Mouse (Mus musculus): ENCODE measurements around the gene Teddm1a. TPM values are rescaled to one million over a fixed set of nuclear protein-coding genes. Genes with fewer than 3 reads are reported as not detected.
A peak's percentile ranks its signal among the peaks of the same experiment; 100 is the strongest.

Teddm1a gene
- polyA plus RNA-seq (2012; fragmentation: generic; extraction: Trizol): not detected

DNA sequence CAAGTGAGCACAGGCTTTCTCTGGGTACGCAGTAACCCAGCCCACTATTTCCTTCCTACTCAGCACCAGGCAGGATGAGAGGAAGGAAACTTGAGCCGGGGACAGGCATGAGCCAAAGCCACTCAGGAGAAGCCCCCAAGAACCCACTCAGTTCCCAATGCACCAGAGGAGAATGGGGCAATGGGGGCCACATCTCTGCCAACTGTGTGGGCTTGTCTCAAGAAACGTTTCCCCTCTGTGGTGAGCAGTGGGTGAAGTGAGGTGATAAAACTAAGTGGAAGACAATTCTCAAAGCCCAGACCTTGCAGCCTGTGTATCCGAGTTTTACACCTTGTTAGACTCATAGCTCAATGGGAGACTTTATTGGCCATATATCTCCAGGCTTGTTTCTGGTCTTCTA, at the start of gene Teddm1a:
TSS of gene Teddm1a (plus strand) at position 301 of the 400 bp plus-strand sequence.
- Histone ChIP-seq H3K27me3 (ENCODE audit: control insufficient read depth, insufficient read depth, insufficient read length) (peaks cover 12% of the 10 kb centered on the region), H3K4me3 (no peak within 1 kb of the TSS), H3K79me2 (ENCODE audit: control insufficient read depth, insufficient read depth) (no peaks in the 10 kb centered on the region), H3K4me2 (ENCODE audit: low read depth) (no peak within 1 kb of the TSS), H3K36me3 (ENCODE audit: control insufficient read depth, insufficient read depth) (no peaks in the 10 kb centered on the region), H3ac (ENCODE audit: control insufficient read depth, insufficient read length) (no peak within 1 kb of the TSS)
- TF ChIP-seq TCF3 (IDR thresholded peaks at IDR 0.05; ENCODE audit: insufficient read length, low read depth) (no peak), REST (IDR thresholded peaks at IDR 0.05; ENCODE audit: insufficient read depth, insufficient read length) (no peak), SRF (IDR thresholded peaks at IDR 0.05; ENCODE audit: control insufficient read depth, insufficient read length, low read depth) (no peak), CEBPB (IDR thresholded peaks at IDR 0.05; ENCODE audit: insufficient read depth, poor library complexity, severe bottlenecking) (no peak), TCF12 (IDR thresholded peaks at IDR 0.05; ENCODE audit: insufficient read depth, poor library complexity, severe bottlenecking) (no peak), E2F4 (IDR thresholded peaks at IDR 0.05; ENCODE audit: insufficient read depth) (no peak), MAX (IDR thresholded peaks at IDR 0.05; ENCODE audit: low read depth) (no peak), POLR2A (IDR thresholded peaks at IDR 0.05; ENCODE audit: insufficient read length, low read depth) (no peak), USF1 (IDR thresholded peaks at IDR 0.05; ENCODE audit: low read depth) (no peak), MYOD1 (IDR thresholded peaks at IDR 0.05; ENCODE audit: control insufficient read depth in 1 of 3, insufficient read length in 2 of 3, low read depth in 2 of 3) (no peak), POLR2AphosphoS2 (IDR thresholded peaks at IDR 0.05; ENCODE audit: insufficient read length, low read depth) (no peak), MYOG (IDR thresholded peaks at IDR 0.05; ENCODE audit: control insufficient read depth in 1 of 3, insufficient read depth in 1 of 3, insufficient read length in 2 of 3, low read depth in 2 of 3) (no peak)

DNA sequence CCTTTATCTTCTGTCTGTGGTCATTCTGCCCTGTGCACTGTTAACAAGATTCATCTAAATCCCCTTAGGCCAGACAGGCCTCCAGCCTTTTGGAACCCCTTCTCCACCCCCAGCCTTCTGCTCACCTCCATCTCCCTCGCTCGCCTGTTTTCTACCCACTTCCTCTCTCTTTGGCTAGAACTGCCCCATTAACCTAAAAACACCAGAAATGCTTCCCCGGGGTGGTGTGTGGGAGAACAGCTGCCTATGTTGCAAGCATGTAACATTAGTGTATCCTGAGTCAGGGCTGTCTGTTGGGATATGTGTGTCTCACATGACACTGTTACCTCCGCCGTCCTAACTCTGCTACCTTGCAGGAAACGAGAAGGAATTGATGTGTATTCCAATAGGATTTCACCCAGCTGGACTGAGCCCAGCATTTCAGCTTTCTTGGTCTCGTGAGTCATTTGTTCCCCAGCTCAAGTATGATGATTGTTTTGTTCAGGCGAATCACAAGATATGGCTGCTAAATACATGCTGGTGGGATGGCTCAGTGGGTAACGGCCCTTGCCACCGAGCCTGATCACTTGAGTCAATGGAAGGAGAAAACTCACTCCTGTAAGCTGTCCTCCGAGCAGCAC, 49.3 kb upstream of the Teddm1a start:
- no peaks in the 10 kb centered on the region for H3K27me3 ChIP-seq (ENCODE audit: control insufficient read depth, insufficient read depth, insufficient read length)
- no peak for TF ChIP-seq MYOD1 (IDR thresholded peaks at IDR 0.05; ENCODE audit: control insufficient read depth in 1 of 3, insufficient read length in 2 of 3, low read depth in 2 of 3)
- TF ChIP-seq TCF12 (IDR thresholded peaks at IDR 0.05; ENCODE audit: insufficient read depth, poor library complexity, severe bottlenecking): no peak
- TF ChIP-seq MAX (IDR thresholded peaks at IDR 0.05; ENCODE audit: low read depth): no peak
- no peak for TF ChIP-seq SRF (IDR thresholded peaks at IDR 0.05; ENCODE audit: control insufficient read depth, insufficient read length, low read depth)
- TF ChIP-seq CEBPB (IDR thresholded peaks at IDR 0.05; ENCODE audit: insufficient read depth, poor library complexity, severe bottlenecking): no peak
- TF ChIP-seq TCF3 (IDR thresholded peaks at IDR 0.05; ENCODE audit: insufficient read length, low read depth): no peak
- TF ChIP-seq REST (IDR thresholded peaks at IDR 0.05; ENCODE audit: insufficient read depth, insufficient read length): no peak
- no peak for TF ChIP-seq MYOG (IDR thresholded peaks at IDR 0.05; ENCODE audit: control insufficient read depth in 1 of 3, insufficient read depth in 1 of 3, insufficient read length in 2 of 3, low read depth in 2 of 3)
- no peak for TF ChIP-seq POLR2A (IDR thresholded peaks at IDR 0.05; ENCODE audit: insufficient read length, low read depth)
- no peaks in the 10 kb centered on the region for H3K36me3 ChIP-seq (ENCODE audit: control insufficient read depth, insufficient read depth)
- no peak overlapping the region for H3K4me3 ChIP-seq
- H3ac ChIP-seq (ENCODE audit: control insufficient read depth, insufficient read length): no peak overlapping the region
- no peak overlapping the region for H3K4me2 ChIP-seq (ENCODE audit: low read depth)
- H3K79me2 ChIP-seq (ENCODE audit: control insufficient read depth, insufficient read depth): no peaks in the 10 kb centered on the region

DNA sequence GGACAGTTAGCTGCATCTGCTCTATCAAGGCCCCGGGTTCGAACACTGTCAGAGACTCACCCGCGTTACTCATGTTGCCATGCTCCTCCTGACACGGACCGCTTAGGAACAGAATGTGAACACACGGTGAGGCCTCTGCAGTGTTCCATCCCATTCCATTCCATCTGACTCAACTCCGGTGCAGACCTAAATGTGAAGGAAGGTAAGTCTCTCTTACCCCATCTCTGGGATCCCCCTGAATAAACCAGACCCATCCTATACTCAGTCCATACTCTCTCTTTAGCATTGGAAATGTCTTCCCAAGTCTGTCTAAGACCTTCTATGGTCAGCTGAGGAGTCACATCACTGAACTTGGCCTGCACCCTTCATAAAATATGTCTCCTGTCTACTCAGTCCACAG, 47.5 kb upstream of the Teddm1a start, which contains the start of gene Rgsl1:
TSS of gene Rgsl1 (minus strand) at position 101 of the 400 bp plus-strand sequence.
- Histone ChIP-seq H3K36me3 (ENCODE audit: control insufficient read depth, insufficient read depth) (no peaks in the 10 kb centered on the region), H3ac (ENCODE audit: control insufficient read depth, insufficient read length) (no peak within 1 kb of the TSS), H3K4me2 (ENCODE audit: low read depth) (no peak within 1 kb of the TSS), H3K27me3 (ENCODE audit: control insufficient read depth, insufficient read depth, insufficient read length) (no peaks in the 10 kb centered on the region), H3K4me3 (no peak within 1 kb of the TSS), H3K79me2 (ENCODE audit: control insufficient read depth, insufficient read depth) (no peaks in the 10 kb centered on the region)
- TF ChIP-seq MAX (IDR thresholded peaks at IDR 0.05; ENCODE audit: low read depth): no peak
- TF ChIP-seq TCF12 (IDR thresholded peaks at IDR 0.05; ENCODE audit: insufficient read depth, poor library complexity, severe bottlenecking): no peak
- TF ChIP-seq REST (IDR thresholded peaks at IDR 0.05; ENCODE audit: insufficient read depth, insufficient read length): no peak
- TF ChIP-seq TCF3 (IDR thresholded peaks at IDR 0.05; ENCODE audit: insufficient read length, low read depth): no peak
- no peak for TF ChIP-seq MYOG (IDR thresholded peaks at IDR 0.05; ENCODE audit: control insufficient read depth in 1 of 3, insufficient read depth in 1 of 3, insufficient read length in 2 of 3, low read depth in 2 of 3)
- TF ChIP-seq POLR2AphosphoS2 (IDR thresholded peaks at IDR 0.05; ENCODE audit: insufficient read length, low read depth): no peak
- TF ChIP-seq E2F4 (IDR thresholded peaks at IDR 0.05; ENCODE audit: insufficient read depth): no peak
- no peak for TF ChIP-seq POLR2A (IDR thresholded peaks at IDR 0.05; ENCODE audit: insufficient read length, low read depth)
- TF ChIP-seq CEBPB (IDR thresholded peaks at IDR 0.05; ENCODE audit: insufficient read depth, poor library complexity, severe bottlenecking): no peak
- TF ChIP-seq MYOD1 (IDR thresholded peaks at IDR 0.05; ENCODE audit: control insufficient read depth in 1 of 3, insufficient read length in 2 of 3, low read depth in 2 of 3): no peak
- no peak for TF ChIP-seq USF1 (IDR thresholded peaks at IDR 0.05; ENCODE audit: low read depth)

DNA sequence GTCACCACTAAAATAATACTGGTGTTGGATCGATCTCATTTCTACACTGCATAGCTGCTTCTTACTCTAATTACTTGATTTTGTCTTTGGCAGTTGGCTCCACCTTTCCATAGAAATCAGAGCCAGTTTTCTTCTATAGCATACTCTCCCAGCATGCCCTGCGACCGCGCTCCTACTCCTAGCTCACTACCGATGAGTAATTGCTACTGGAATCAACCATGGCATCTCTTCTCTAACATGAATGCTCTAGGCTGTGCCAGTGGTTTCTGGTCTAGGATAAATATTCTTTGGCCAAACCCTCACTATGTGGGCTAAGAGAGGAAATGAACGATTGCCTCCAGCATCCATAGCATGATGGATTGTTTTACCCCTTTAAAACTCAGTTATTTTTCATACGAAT, 45.1 kb upstream of the Teddm1a start:
- TF ChIP-seq CEBPB (IDR thresholded peaks at IDR 0.05; ENCODE audit: insufficient read depth, poor library complexity, severe bottlenecking) (no peak), USF1 (IDR thresholded peaks at IDR 0.05; ENCODE audit: low read depth) (no peak), E2F4 (IDR thresholded peaks at IDR 0.05; ENCODE audit: insufficient read depth) (no peak), MYOD1 (IDR thresholded peaks at IDR 0.05; ENCODE audit: control insufficient read depth in 1 of 3, insufficient read length in 2 of 3, low read depth in 2 of 3) (no peak), TCF12 (IDR thresholded peaks at IDR 0.05; ENCODE audit: insufficient read depth, poor library complexity, severe bottlenecking) (no peak), SRF (IDR thresholded peaks at IDR 0.05; ENCODE audit: control insufficient read depth, insufficient read length, low read depth) (no peak)
- Histone ChIP-seq H3K4me2 (ENCODE audit: low read depth) (peak overlapping the region; percentile 38), H3K4me3 (no peak overlapping the region), H3ac (ENCODE audit: control insufficient read depth, insufficient read length) (no peak overlapping the region), H3K79me2 (ENCODE audit: control insufficient read depth, insufficient read depth) (no peaks in the 10 kb centered on the region), H3K36me3 (ENCODE audit: control insufficient read depth, insufficient read depth) (no peaks in the 10 kb centered on the region), H3K27me3 (ENCODE audit: control insufficient read depth, insufficient read depth, insufficient read length) (no peaks in the 10 kb centered on the region)

Data from myocyte (in vitro differentiated cells).